Mouse (Mus musculus): ENCODE results near the gene Gmds. TPM values are rescaled to one million over a fixed set of nuclear protein-coding genes. Genes with fewer than 3 reads are reported as not detected.
A peak's percentile ranks its signal among the peaks of the same experiment; 100 is the strongest.

Gene Gmds
- polyA plus RNA-seq (2012; rRNA removed): 12.0 and 12.1 TPM in 2 replicates

GRCm38 (mm10) chr13:32338513-32339365 lies at the start of gene Gmds:
Gene Gmds (minus strand): TSS chr13:32338740.
- peak; percentile 78 to 91 for DNase-seq (ENCODE audit: extremely low spot score in 1 of 2, low spot score in 1 of 2)

GRCm38 (mm10) chr13:32385421-32386092 lies 47.0 kb upstream of the Gmds start:
- DNase-seq (ENCODE audit: extremely low spot score in 1 of 2, low spot score in 1 of 2): no peak

GRCm38 (mm10) chr13:32382227-32383010 lies 43.9 kb upstream of the Gmds start:
- DNase-seq (ENCODE audit: extremely low spot score in 1 of 2, low spot score in 1 of 2): no peak

GRCm38 (mm10) chr13:32378634-32379033 lies 40.1 kb upstream of the Gmds start:
- no peak for DNase-seq (ENCODE audit: extremely low spot score in 1 of 2, low spot score in 1 of 2)

- no peak for DNase-seq (ENCODE audit: extremely low spot score in 1 of 2, low spot score in 1 of 2)
These were observed 34.0 kb upstream of the Gmds start for GRCm38 (mm10) chr13:32372531-32372883.

GRCm38 (mm10) chr13:32371874-32372530 lies 33.5 kb upstream of the Gmds start:
- no peak for DNase-seq (ENCODE audit: extremely low spot score in 1 of 2, low spot score in 1 of 2)

GRCm38 (mm10) chr13:32370751-32371150 lies 32.2 kb upstream of the Gmds start:
- peak in 1 of 2 experiments; percentile 22 for DNase-seq (ENCODE audit: extremely low spot score in 1 of 2, low spot score in 1 of 2)

GRCm38 (mm10) chr13:32370135-32370534 lies 31.6 kb upstream of the Gmds start:
- DNase-seq (ENCODE audit: extremely low spot score in 1 of 2, low spot score in 1 of 2): no peak

GRCm38 (mm10) chr13:32337735-32338512 lies 616 bp downstream of the Gmds start:
- DNase-seq (ENCODE audit: extremely low spot score in 1 of 2, low spot score in 1 of 2): no peak

GRCm38 (mm10) chr13:32318309-32318708 lies 20.2 kb downstream of the Gmds start:
- no peak for DNase-seq (ENCODE audit: extremely low spot score in 1 of 2, low spot score in 1 of 2)

GRCm38 (mm10) chr13:32317354-32317753 lies 21.2 kb downstream of the Gmds start:
- DNase-seq (ENCODE audit: extremely low spot score in 1 of 2, low spot score in 1 of 2): no peak

GRCm38 (mm10) chr13:32312663-32313062 lies 25.9 kb downstream of the Gmds start:
- DNase-seq (ENCODE audit: extremely low spot score in 1 of 2, low spot score in 1 of 2): peak; percentile 5 to 68

GRCm38 (mm10) chr13:32311476-32311875 lies 27.1 kb downstream of the Gmds start:
- DNase-seq (ENCODE audit: extremely low spot score in 1 of 2, low spot score in 1 of 2): no peak

- DNase-seq (ENCODE audit: extremely low spot score in 1 of 2, low spot score in 1 of 2): no peak
These were observed 40.1 kb downstream of the Gmds start for GRCm38 (mm10) chr13:32298456-32298855.

GRCm38 (mm10) chr13:32297398-32297797 lies 41.1 kb downstream of the Gmds start:
- DNase-seq (ENCODE audit: extremely low spot score in 1 of 2, low spot score in 1 of 2): peak; percentile 6 to 65

GRCm38 (mm10) chr13:32294416-32295195 lies 43.9 kb downstream of the Gmds start:
- DNase-seq (ENCODE audit: extremely low spot score in 1 of 2, low spot score in 1 of 2): no peak

- DNase-seq (ENCODE audit: extremely low spot score in 1 of 2, low spot score in 1 of 2): no peak
These were observed 65.5 kb downstream of the Gmds start for GRCm38 (mm10) chr13:32272937-32273496.

- no peak for DNase-seq (ENCODE audit: extremely low spot score in 1 of 2, low spot score in 1 of 2)
These were observed 68.8 kb downstream of the Gmds start for GRCm38 (mm10) chr13:32269757-32270156.

GRCm38 (mm10) chr13:32269261-32269660 lies 69.3 kb downstream of the Gmds start:
- DNase-seq (ENCODE audit: extremely low spot score in 1 of 2, low spot score in 1 of 2): no peak

Data from frontal cortex, adult 2 months (tissue).